8 mouse cellular contexts compared by ENCODE assay signal in the genomic region with DNA sequence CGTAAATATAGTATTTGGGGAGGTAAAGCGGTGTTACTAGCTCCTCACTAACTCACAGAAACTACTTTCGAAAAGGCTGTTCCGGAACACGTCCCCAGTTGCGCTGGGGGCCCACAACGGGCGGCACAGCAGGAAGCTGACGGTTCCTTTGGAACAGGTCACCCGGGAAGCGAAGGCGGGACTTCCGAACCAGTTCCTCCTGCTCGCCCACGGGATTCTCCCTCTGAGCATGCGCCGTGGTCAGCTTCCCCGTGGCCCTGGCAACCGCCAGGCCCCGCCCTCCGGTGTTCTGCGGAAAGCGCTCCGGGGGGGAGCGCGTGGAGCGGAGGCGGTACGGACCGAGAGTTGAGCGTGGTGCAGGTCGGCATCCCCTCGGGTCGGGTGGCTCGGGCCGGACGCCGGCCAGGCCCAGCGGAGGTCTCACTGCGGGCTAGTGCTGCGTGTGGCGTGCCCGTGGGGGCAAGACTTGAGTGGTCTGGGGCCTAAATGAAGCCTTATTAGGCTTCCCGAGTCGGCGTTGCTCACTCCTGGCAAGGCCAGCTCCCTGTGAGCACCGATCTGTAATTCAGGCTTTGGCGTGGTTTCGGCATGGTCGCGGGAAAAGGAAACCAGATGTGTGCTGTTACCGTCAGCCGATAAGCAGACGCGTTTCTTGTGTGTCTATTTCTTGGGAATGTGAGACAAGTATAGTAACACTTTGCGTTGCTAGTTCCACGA. TPM values are rescaled to one million over a fixed set of nuclear protein-coding genes. Genes with fewer than 3 reads are reported as not detected.
DNase-seq lines count a peak whose midpoint lies in the region; ATAC-seq and TF ChIP-seq lines count a peak whose summit lies in the region.

TSS of gene Fam227b (minus strand) at position 150 of the 717 bp plus-strand sequence.
TSS of gene Dtwd1 (plus strand) at position 287 of the 717 bp plus-strand sequence.

- peak; percentile 99 for DNase-seq in MN1 (ENCODE audit: low spot score)
- peak; percentile 96 for DNase-seq in cerebellum, adult 9-10 months
- DNase-seq in hindbrain, embryonic 10.5 days (ENCODE audit: low spot score): peak; percentile 97
- DNase-seq in layer of hippocampus, adult 9-11 months: peak; percentile 98
- DNase-seq in lung, postnatal 0 days (ENCODE audit: low spot score): peak; percentile 99
- DNase-seq in ovary, postnatal 14 days (ENCODE audit: low spot score): peak; percentile 99
- peak; percentile 98 for DNase-seq in thymus, postnatal 14 days

- H3K4me3 ChIP-seq in hindbrain, embryonic 10.5 days: peak within 1 kb of the TSS; percentile 72
- peak within 1 kb of the TSS; percentile 79 for H3K4me3 ChIP-seq in lung, postnatal 0 days (ENCODE audit: low read depth, low read length)

- H3K4me2 ChIP-seq in lung, postnatal 0 days (replicated peaks; ENCODE audit: low read depth, low read length): peak within 1 kb of the TSS; percentile 63

- no peak; the same call in 1 of the 2 replicates for TF ChIP-seq EP300 in lung, postnatal 0 days (IDR thresholded peaks at IDR 0.05)

- H3K36me3 ChIP-seq in hindbrain, embryonic 10.5 days: peaks cover 23% of the 10 kb centered on the region; the same call in 1 of the 2 replicates
- no peaks in the 10 kb centered on the region for H3K36me3 ChIP-seq in lung, postnatal 0 days (ENCODE audit: insufficient read depth, low read length)

- peak; percentile 99 for ATAC-seq in frontal cortex, adult (ENCODE audit: low TSS enrichment)
- peak; percentile 98 for ATAC-seq in lung, postnatal 0 days

- no peaks in the 10 kb centered on the region for H3K9me3 ChIP-seq in hindbrain, embryonic 10.5 days
- H3K9me3 ChIP-seq in lung, postnatal 0 days (ENCODE audit: low read length): no peaks in the 10 kb centered on the region

- TF ChIP-seq CTCF in lung, postnatal 0 days (IDR thresholded peaks at IDR 0.05): no peak

- under 1% methylated on average over 57 of the region's 57 CpGs for WGBS in hindbrain, embryonic 10.5 days
- WGBS in lung, postnatal 0 days: under 1% methylated on average over 57 of the region's 57 CpGs

- peaks cover 9% of the 10 kb centered on the region; the same call in 1 of the 2 replicates for H3K4me1 ChIP-seq in hindbrain, embryonic 10.5 days (replicated peaks)
- H3K4me1 ChIP-seq in lung, postnatal 0 days (ENCODE audit: insufficient read depth, low read depth, low read length): no peaks in the 10 kb centered on the region

- H3K27ac ChIP-seq in hindbrain, embryonic 10.5 days: peak within 1 kb of the TSS; percentile 95
- H3K27ac ChIP-seq in lung, postnatal 0 days (ENCODE audit: low read length): peak within 1 kb of the TSS; percentile 97

- no peaks in the 10 kb centered on the region for H3K27me3 ChIP-seq in hindbrain, embryonic 10.5 days (ENCODE audit: insufficient read depth, poor library complexity, severe bottlenecking)
- no peaks in the 10 kb centered on the region for H3K27me3 ChIP-seq in lung, postnatal 0 days (replicated peaks; ENCODE audit: insufficient read depth, low read length)

- peak within 1 kb of the TSS; percentile 83 for H3K9ac ChIP-seq in lung, postnatal 0 days (replicated peaks; ENCODE audit: low read depth)

RNA-seq across cellular contexts. Expression of gene Fam227b, which starts in this region (rescaled TPM):
- polyA plus RNA-seq in hindbrain, embryonic 10.5 days (2016; fragmentation: Nextera tagmentation; extraction: Ambion mirVana): not detected in 2 replicates
- not detected in 2 replicates for polyA plus RNA-seq in lung, postnatal 0 days (2015; fragmentation: Nextera tagmentation; extraction: Ambion mirVana)

RNA-seq across cellular contexts. Expression of gene Dtwd1, which starts in this region (rescaled TPM):
- polyA plus RNA-seq in hindbrain, embryonic 10.5 days (2016; fragmentation: Nextera tagmentation; extraction: Ambion mirVana): 25.4 and 27.1 TPM in 2 replicates
- polyA plus RNA-seq in lung, postnatal 0 days (2015; fragmentation: Nextera tagmentation; extraction: Ambion mirVana): 14.6 and 15.3 TPM in 2 replicates

Comparison
In these comparisons a context has a peak if more than half of its experiments do, and no peak if none do; other contexts are left out.
1. Peak in every context shown above with its lines: DNase-seq, ATAC-seq, H3K4me3 ChIP-seq and H3K27ac ChIP-seq.